Comparison of ENCODE assay signal across 8 mouse cellular contexts in genomic region chr8:108798012-108798411, GRCm38 (mm10).
DNase-seq lines count a peak whose midpoint lies in the region; ATAC-seq and TF ChIP-seq lines count a peak whose summit lies in the region.
"Had no signal": no experiment of that assay in that cellular context is flagged by ENCODE, and none has a peak within 500 bp of the region (broad histone marks: within the 10 kb centered on the region; RNA-seq: fewer than 3 reads in every experiment).

No protein-coding gene starts in this region.

- 90% methylated on average over 12 of the region's 12 CpGs for WGBS in thymus, adult 2 months

- no peak for TF ChIP-seq POLR2A in thymus, adult 2 months (IDR thresholded peaks at IDR 0.05; ENCODE audit: control insufficient read depth, extremely low read depth, insufficient read depth, low read length, poor library complexity)
- no peak for TF ChIP-seq POLR2A in myocyte (IDR thresholded peaks at IDR 0.05; ENCODE audit: insufficient read length, low read depth)

- ATAC-seq in inflammation-experienced regulatory T-cells, adult 6 months: no peak

- H3K27me3 ChIP-seq in thymus, adult 2 months (ENCODE audit: control insufficient read depth, insufficient read depth, low read length): no peaks in the 10 kb centered on the region
- H3K27me3 ChIP-seq in myocyte (ENCODE audit: control insufficient read depth, insufficient read depth, insufficient read length): no peaks in the 10 kb centered on the region
- H3K27me3 ChIP-seq: limb, embryonic 12.5 days had no signal

- H3K36me3 ChIP-seq in thymus, adult 2 months (ENCODE audit: control insufficient read depth, insufficient read depth, low read length): no peaks in the 10 kb centered on the region
- H3K36me3 ChIP-seq in myocyte (ENCODE audit: control insufficient read depth, insufficient read depth): peaks cover 24% of the 10 kb centered on the region

- H3K4me1 ChIP-seq in thymus, adult 2 months (replicated peaks; ENCODE audit: control insufficient read depth, insufficient read depth, low read length): no peaks in the 10 kb centered on the region

- H3K79me2 ChIP-seq in myocyte (ENCODE audit: control insufficient read depth, insufficient read depth): peaks cover 18% of the 10 kb centered on the region

- intact Hi-C loops in heart, postnatal 36 days (cut with DNase I): loop anchor here (5.0 to 10.0 kb wide), 2 partner anchors 114 to 387 kb away; no protein-coding TSS in a partner anchor

- peak; percentile 21 for DNase-seq in thymus, postnatal 4 days
- DNase-seq in thymus, adult 2 months: no peak
- DNase-seq in cerebellum, postnatal 36 days: peak; percentile 69 to 70
- DNase-seq in heart, postnatal 36 days: peak; percentile 85 to 86
- peak; percentile 61 to 70 for DNase-seq in layer of hippocampus, postnatal 10 days (ENCODE audit: low spot score in 2 of 2)

- no peak for TF ChIP-seq CTCF in thymus, adult 2 months (IDR thresholded peaks at IDR 0.05; ENCODE audit: borderline replicate concordance, control insufficient read depth, extremely low read depth, insufficient read depth, low read length, poor library complexity)

- H3ac ChIP-seq in myocyte (ENCODE audit: control insufficient read depth, insufficient read length): no peak overlapping the region

- H3K4me3 ChIP-seq in thymus, adult 2 months (ENCODE audit: control insufficient read depth, insufficient read depth, low read length): no peak overlapping the region
- no peak overlapping the region for H3K4me3 ChIP-seq in myocyte
- H3K4me3 ChIP-seq: limb, embryonic 12.5 days had no signal

- peak overlapping the region; percentile 77 for H3K4me2 ChIP-seq in myocyte (ENCODE audit: low read depth)
- H3K4me2 ChIP-seq: limb, embryonic 12.5 days had no signal

- H3K27ac ChIP-seq in thymus, adult 2 months (ENCODE audit: control insufficient read depth, insufficient read depth, low read length): no peak overlapping the region
- H3K27ac ChIP-seq: limb, embryonic 12.5 days had no signal

TF ChIP-seq in myocyte, 11 proteins besides CTCF, POLR2A, EP300 and RAD21:
- TF ChIP-seq MAX (IDR thresholded peaks at IDR 0.05; ENCODE audit: low read depth) (no peak), USF1 (IDR thresholded peaks at IDR 0.05; ENCODE audit: low read depth) (no peak), CEBPB (IDR thresholded peaks at IDR 0.05; ENCODE audit: insufficient read depth, poor library complexity, severe bottlenecking) (no peak), MYOG (IDR thresholded peaks at IDR 0.05; ENCODE audit: control insufficient read depth in 1 of 3, insufficient read depth in 1 of 3, insufficient read length in 2 of 3, low read depth in 2 of 3) (no peak), SRF (IDR thresholded peaks at IDR 0.05; ENCODE audit: control insufficient read depth, insufficient read length, low read depth) (no peak), E2F4 (IDR thresholded peaks at IDR 0.05; ENCODE audit: insufficient read depth) (no peak), POLR2AphosphoS2 (IDR thresholded peaks at IDR 0.05; ENCODE audit: insufficient read length, low read depth) (no peak), TCF12 (IDR thresholded peaks at IDR 0.05; ENCODE audit: insufficient read depth, poor library complexity, severe bottlenecking) (no peak), MYOD1 (IDR thresholded peaks at IDR 0.05; ENCODE audit: control insufficient read depth in 1 of 3, insufficient read length in 2 of 3, low read depth in 2 of 3) (no peak)
